Mouse (Mus musculus): ENCODE measurements around the gene Cuzd1.

- no peak for TF ChIP-seq GATA1 (IDR thresholded peaks at IDR 0.05; ENCODE audit: borderline replicate concordance, low read length)
- no peak for TF ChIP-seq FLI1 (IDR thresholded peaks at IDR 0.05; ENCODE audit: low read length)
Measured at GRCm38 (mm10) chr7:131331688-131332087, 9.6 kb upstream of the Cuzd1 start.

Data from megakaryocyte, embryonic 14.5 days (primary cell).